Mouse (Mus musculus) G1E (cell line): ENCODE data around the gene 9230112D13Rik. TPM values are rescaled to one million over a fixed set of nuclear protein-coding genes. Genes with fewer than 3 reads are reported as not detected.

Source experiments
- ATAC-seq: 2 replicates; pipeline ENCODE4 v1.8.0; 2016; ENCODE audit warnings: mild to moderate bottlenecking; ENCODE audit not compliant: insufficient number of reproducible peaks, poor library complexity, low FRiP score, severe bottlenecking; ENCODE audit errors: extremely low read depth
- DNase-seq: peaks from one replicate; pipeline ENCODE4 v3.0.0; 2012; ENCODE audit warnings: low spot score
- H3K27me3 ChIP-seq: 2 replicates; pipeline ENCODE4 v1.6.1; 2012; ENCODE audit warnings: mild to moderate bottlenecking, low read length, inconsistent platforms; ENCODE audit not compliant: insufficient read depth
- H3K36me3 ChIP-seq: replicated peaks from 2 replicates; pipeline ENCODE3; 2012; ENCODE audit warnings: mild to moderate bottlenecking, inconsistent platforms
- H3K4me1 ChIP-seq: 2 replicates; pipeline ENCODE4 v1.6.1; 2012; ENCODE audit warnings: low read depth, low read length, inconsistent platforms, mixed read lengths; ENCODE audit not compliant: insufficient read depth
- H3K4me3 ChIP-seq: 2 replicates; pipeline ENCODE4 v1.5.1; 2012; ENCODE audit warnings: low read depth, mild to moderate bottlenecking, inconsistent platforms, low read length, moderate library complexity, mixed read lengths
- H3K9me3 ChIP-seq: replicated peaks from 2 replicates; pipeline ENCODE4 v1.6.1; 2012; ENCODE audit warnings: inconsistent platforms
- CTCF ChIP-seq: IDR thresholded peaks from 2 replicates; pipeline ENCODE4 v1.5.1; 2012; ENCODE audit warnings: low read depth, low read length, inconsistent platforms, mixed read lengths
- GATA1 ChIP-seq: IDR thresholded peaks from 2 replicates; pipeline ENCODE4 v1.6.1; 2012; ENCODE audit warnings: borderline replicate concordance, low read length, inconsistent platforms, mixed read lengths
- GATA2 ChIP-seq: IDR thresholded peaks from 2 replicates; pipeline ENCODE4 v1.6.1; 2012; ENCODE audit warnings: low read depth, low read length, inconsistent platforms, borderline replicate concordance
- POLR2AphosphoS5 ChIP-seq: IDR thresholded peaks from 2 replicates; pipeline ENCODE4 v1.6.1; 2012; ENCODE audit warnings: low read depth, low read length, inconsistent platforms; ENCODE audit not compliant: insufficient replicate concordance
- TAL1 ChIP-seq: conservative IDR thresholded peaks from 2 replicates; pipeline ENCODE4 v1.6.1; 2012; ENCODE audit warnings: low read depth, low read length, inconsistent platforms, mixed read lengths
- polyA plus RNA-seq: library from polyadenylated mRNA; stranded (reverse); fragments of >175 nt; gene quantifications from 2 replicates; pipeline ENCODE4 v1.2.3, GENCODE M21; 2012
- total RNA-seq, 2 experiments: library from RNA; stranded (forward) in 1 of 2; stranded (reverse) in 1 of 2; fragments of 200-1000 nt in 1 of 2; fragments of >200 nt in 1 of 2; fragmentation: Nextera tagmentation in 1 of 2; gene quantifications; 2 replicates each; pipeline ENCODE4 v1.2.3; 2014 to 2017

The 9230112D13Rik gene
- total and polyA plus RNA-seq, 3 experiments = not detected

GRCm38 (mm10) chr14:34503325-34503647 is 19.3 kb downstream of the 9230112D13Rik start, which contains the start of gene Bmpr1a:
Gene Bmpr1a (minus strand): TSS chr14:34503341.
- peaks cover 6% of the 10 kb centered on the region; the same call in 1 of the 2 replicates for H3K27me3 ChIP-seq
- no peaks in the 10 kb centered on the region for H3K36me3 ChIP-seq
- ATAC-seq = no peak

GRCm38 (mm10) chr14:34502475-34503324 is 19.9 kb downstream of the 9230112D13Rik start:
- H3K36me3 ChIP-seq = no peaks in the 10 kb centered on the region
- TF ChIP-seq GATA1 (no peak), GATA2 (no peak), TAL1 (no peak), CTCF (no peak), POLR2AphosphoS5 (no peak)
- no peaks in the 10 kb centered on the region for H3K4me1 ChIP-seq
- H3K27me3 ChIP-seq = peaks cover 6% of the 10 kb centered on the region; the same call in 1 of the 2 replicates
- no peak overlapping the region; the same call in 1 of the 2 replicates for H3K4me3 ChIP-seq
- ATAC-seq (no peak), DNase-seq (no peak)
- peaks cover 15% of the 10 kb centered on the region for H3K9me3 ChIP-seq

More at GRCm38 (mm10) chr14:34503325-34503647, 19.3 kb downstream of the 9230112D13Rik start, which contains the start of gene Bmpr1a:
- Histone ChIP-seq H3K9me3 (peaks cover 15% of the 10 kb centered on the region), H3K4me1 (peaks cover 4% of the 10 kb centered on the region), H3K4me3 (no peak within 1 kb of the TSS; the same call in 1 of the 2 replicates)
- DNase-seq = no peak
- TF ChIP-seq POLR2AphosphoS5 = no peak
- no peak for TF ChIP-seq TAL1
- TF ChIP-seq GATA1 = no peak
- no peak for TF ChIP-seq GATA2
- no peak for TF ChIP-seq CTCF

DNA sequence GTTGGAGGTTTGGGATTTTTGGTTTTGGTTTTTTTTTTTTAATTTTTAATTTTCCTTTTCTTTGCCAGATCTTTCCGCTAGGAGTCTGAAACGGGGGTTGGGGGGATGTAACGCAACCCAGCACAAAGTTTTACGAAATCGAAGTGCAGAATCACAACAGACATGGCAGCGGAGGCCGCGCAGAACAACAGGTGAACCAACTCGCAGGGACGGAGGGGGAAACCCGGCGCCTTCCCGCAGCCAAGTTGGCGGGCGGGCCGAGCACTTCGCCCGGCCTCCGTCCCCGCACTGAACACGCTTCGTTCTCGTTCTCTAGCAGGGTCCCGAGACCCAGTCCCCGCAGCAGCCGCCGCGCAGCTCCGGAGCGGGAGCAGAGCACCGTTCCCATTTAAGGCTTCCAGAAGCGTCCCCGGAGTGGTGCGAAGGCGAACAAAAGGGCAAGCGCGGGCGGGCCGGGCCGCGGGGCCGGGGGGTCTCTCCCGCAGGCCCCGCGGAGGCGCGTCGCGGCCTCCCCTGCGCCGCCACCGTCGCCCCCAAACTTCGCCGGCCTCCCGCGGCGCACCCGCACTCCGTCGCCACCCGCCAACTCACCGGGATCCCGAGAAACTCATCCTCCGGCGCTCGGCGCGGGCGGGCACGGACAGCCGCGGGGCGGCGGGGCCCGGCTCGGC is 20.7 kb downstream of the 9230112D13Rik start:
- TF ChIP-seq CTCF (no peak), GATA2 (no peak), TAL1 (no peak), GATA1 (no peak), POLR2AphosphoS5 (no peak)
- Histone ChIP-seq H3K36me3 (no peaks in the 10 kb centered on the region), H3K4me1 (no peaks in the 10 kb centered on the region), H3K4me3 (no peak overlapping the region; the same call in 1 of the 2 replicates), H3K27me3 (peaks cover 6% of the 10 kb centered on the region; the same call in 1 of the 2 replicates), H3K9me3 (peaks cover 15% of the 10 kb centered on the region)
- no peak for ATAC-seq
- no peak for DNase-seq

DNA sequence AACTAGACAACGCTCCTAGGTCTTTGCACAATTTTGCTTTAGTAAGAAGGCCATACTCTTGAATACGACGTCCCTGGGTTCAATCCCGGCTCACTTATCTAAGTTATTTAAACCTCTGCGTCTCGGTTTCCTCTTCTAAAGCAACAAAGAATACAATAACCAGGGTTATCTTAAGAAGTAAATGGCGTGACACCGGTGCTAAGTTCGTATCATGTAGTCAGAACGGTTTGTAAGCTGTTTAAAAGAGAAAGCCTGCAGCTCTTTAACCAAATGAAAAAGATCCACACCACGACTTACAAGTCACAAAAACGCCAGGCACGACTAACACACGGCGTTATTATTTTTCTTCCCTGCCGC is 21.2 kb downstream of the 9230112D13Rik start:
- no peak for ATAC-seq
- TF ChIP-seq GATA1 = no peak
- no peak for TF ChIP-seq POLR2AphosphoS5
- TF ChIP-seq TAL1 = no peak
- no peak for TF ChIP-seq GATA2
- TF ChIP-seq CTCF = no peak
- Histone ChIP-seq H3K27me3 (peaks cover 6% of the 10 kb centered on the region; the same call in 1 of the 2 replicates), H3K36me3 (no peaks in the 10 kb centered on the region), H3K4me1 (no peaks in the 10 kb centered on the region), H3K9me3 (peaks cover 15% of the 10 kb centered on the region), H3K4me3 (no peak overlapping the region)
- no peak for DNase-seq

GRCm38 (mm10) chr14:34500309-34500708 is 22.3 kb downstream of the 9230112D13Rik start:
- Histone ChIP-seq H3K4me1 (no peaks in the 10 kb centered on the region), H3K9me3 (peaks cover 15% of the 10 kb centered on the region), H3K36me3 (no peaks in the 10 kb centered on the region), H3K27me3 (peaks cover 6% of the 10 kb centered on the region; the same call in 1 of the 2 replicates), H3K4me3 (no peak overlapping the region)
- no peak for TF ChIP-seq TAL1
- no peak for TF ChIP-seq POLR2AphosphoS5
- no peak for TF ChIP-seq CTCF
- no peak for TF ChIP-seq GATA1
- TF ChIP-seq GATA2 = no peak
- ATAC-seq (no peak), DNase-seq (no peak)

DNA sequence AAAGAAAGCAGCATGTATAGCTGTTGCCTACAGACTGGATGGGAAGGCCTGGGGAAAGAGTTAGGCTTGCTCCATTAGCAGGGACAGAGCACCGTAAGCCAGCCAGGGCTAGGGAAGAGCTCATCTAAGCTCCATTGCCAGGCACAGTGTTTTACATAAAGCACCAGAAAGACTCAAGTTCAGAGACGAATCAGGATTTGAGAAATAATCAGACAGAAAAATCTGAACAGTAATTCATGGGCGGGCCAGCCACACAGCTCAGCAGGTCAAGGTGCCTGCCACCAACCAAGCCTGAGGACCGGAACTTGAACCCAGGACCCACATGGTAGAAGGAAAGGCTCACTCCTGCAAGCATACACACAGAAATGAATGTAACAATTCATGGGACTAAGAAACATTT is 22.9 kb downstream of the 9230112D13Rik start:
- Histone ChIP-seq H3K4me1 (no peaks in the 10 kb centered on the region), H3K36me3 (no peaks in the 10 kb centered on the region), H3K4me3 (no peak overlapping the region), H3K27me3 (peaks cover 6% of the 10 kb centered on the region; the same call in 1 of the 2 replicates), H3K9me3 (peaks cover 15% of the 10 kb centered on the region)
- DNase-seq = no peak
- TF ChIP-seq TAL1 = no peak
- TF ChIP-seq CTCF = no peak
- TF ChIP-seq GATA1 = no peak
- no peak for TF ChIP-seq GATA2
- no peak for TF ChIP-seq POLR2AphosphoS5
- ATAC-seq = no peak
